Mouse (Mus musculus): Measurements from ENCODE around the gene Rnf126. TPM values are rescaled to one million over a fixed set of nuclear protein-coding genes. Genes with fewer than 3 reads are reported as not detected.

Rnf126 gene
- polyA plus RNA-seq, 1 experiment from 2014 or later: 119 TPM

DNA sequence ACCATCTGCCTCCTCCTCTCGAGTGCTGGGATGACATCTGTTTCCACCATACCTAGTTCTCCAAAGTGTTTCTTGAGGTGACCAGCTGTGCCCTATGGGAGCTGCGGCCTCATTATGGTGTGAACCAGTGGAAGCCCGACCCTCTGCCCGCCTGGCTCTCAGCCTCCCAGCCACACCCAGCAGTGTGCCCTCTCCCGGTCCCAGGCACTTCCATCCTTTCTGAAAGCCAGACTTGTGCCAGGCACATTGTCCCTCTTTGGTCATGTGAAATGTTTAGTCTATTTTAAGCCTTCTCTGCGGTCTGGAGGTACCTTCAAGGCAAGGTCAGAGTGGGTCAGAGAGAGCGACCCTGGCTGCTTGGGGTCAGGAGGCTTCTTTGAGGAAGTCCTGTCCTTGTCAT is 43.1 kb downstream of the Rnf126 start:
- Histone ChIP-seq H3K9me3 (ENCODE audit: control insufficient read depth, low read length) (no peaks in the 10 kb centered on the region), H3K4me2 (no peak overlapping the region), H3K36me3 (ENCODE audit: control insufficient read depth, insufficient read depth, low read length) (no peaks in the 10 kb centered on the region), H3K27ac (ENCODE audit: low read depth, low read length) (no peak overlapping the region), H3K9ac (ENCODE audit: low read depth, low read length) (no peak overlapping the region), H3K4me1 (replicated peaks; ENCODE audit: control insufficient read depth, insufficient read depth, low read length) (no peaks in the 10 kb centered on the region), H3K4me3 (ENCODE audit: low read depth, low read length) (no peak overlapping the region), H3K27me3 (replicated peaks; ENCODE audit: control insufficient read depth, insufficient read depth, low read length) (peaks cover 11% of the 10 kb centered on the region; the same call in 1 of the 2 replicates)
- no peak for DNase-seq (ENCODE audit: low spot score)
- WGBS: 75% methylated on average over 7 of the region's 7 CpGs
- no peak for ATAC-seq (replicated peaks; ENCODE audit: low FRiP score)

- DNase-seq (ENCODE audit: low spot score): no peak
- peaks cover 18% of the 10 kb centered on the region for H3K27me3 ChIP-seq (replicated peaks; ENCODE audit: control insufficient read depth, insufficient read depth, low read length)
- H3K4me2 ChIP-seq: no peak overlapping the region
Observed at GRCm38 (mm10) chr10:79723047-79723446, 43.7 kb downstream of the Rnf126 start.

GRCm38 (mm10) chr10:79721089-79721488 is 45.7 kb downstream of the Rnf126 start:
- peaks cover 37% of the 10 kb centered on the region for H3K27me3 ChIP-seq (replicated peaks; ENCODE audit: control insufficient read depth, insufficient read depth, low read length)

More at GRCm38 (mm10) chr10:79723047-79723446, 43.7 kb downstream of the Rnf126 start:
- H3K9ac ChIP-seq (ENCODE audit: low read depth, low read length): no peak overlapping the region
- no peaks in the 10 kb centered on the region for H3K9me3 ChIP-seq (ENCODE audit: control insufficient read depth, low read length)
- WGBS: 69% methylated on average over 6 of the region's 6 CpGs
- no peak for ATAC-seq (replicated peaks; ENCODE audit: low FRiP score)
- no peak overlapping the region for H3K27ac ChIP-seq (ENCODE audit: low read depth, low read length)
- no peak overlapping the region for H3K4me3 ChIP-seq (ENCODE audit: low read depth, low read length)
- no peaks in the 10 kb centered on the region for H3K4me1 ChIP-seq (replicated peaks; ENCODE audit: control insufficient read depth, insufficient read depth, low read length)
- no peaks in the 10 kb centered on the region for H3K36me3 ChIP-seq (ENCODE audit: control insufficient read depth, insufficient read depth, low read length)

DNA sequence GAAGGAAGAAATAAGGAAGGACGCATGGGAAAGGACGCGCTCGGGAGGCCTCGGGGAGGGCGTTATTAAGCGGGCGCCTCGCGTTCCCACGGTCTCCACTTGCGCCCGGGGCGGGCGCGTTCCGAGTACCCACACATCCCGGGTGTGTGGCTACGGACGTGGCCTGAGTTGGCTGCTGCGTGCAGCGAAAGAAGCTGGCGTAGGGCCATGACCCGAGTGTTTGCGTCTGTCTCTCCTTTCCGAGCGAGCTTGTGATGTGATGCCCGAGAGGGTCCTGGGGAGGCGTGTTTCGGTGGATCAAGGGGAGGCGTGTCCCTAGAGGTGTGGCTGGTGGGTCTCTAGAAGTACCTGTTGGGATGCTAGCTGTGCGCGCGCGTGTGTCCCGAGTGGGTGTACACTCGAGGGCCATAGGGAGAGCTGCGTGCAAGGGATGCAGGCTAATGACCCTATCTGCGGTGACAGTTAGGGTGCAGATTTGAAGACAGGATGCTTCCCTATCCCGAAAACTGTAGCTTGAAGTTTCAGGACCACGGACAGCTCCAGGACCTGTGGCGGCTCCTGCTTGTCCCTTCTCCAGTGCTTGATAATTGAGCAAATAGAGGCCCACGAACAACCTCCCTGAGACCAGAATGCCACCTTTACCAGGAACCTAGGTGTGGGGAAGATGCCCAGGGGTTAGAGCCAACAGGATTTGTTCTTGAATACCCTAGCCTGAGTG is 49.0 kb downstream of the Rnf126 start:
- Histone ChIP-seq H3K9ac (ENCODE audit: low read depth, low read length) (no peak overlapping the region), H3K4me1 (replicated peaks; ENCODE audit: control insufficient read depth, insufficient read depth, low read length) (peaks cover 7% of the 10 kb centered on the region), H3K36me3 (ENCODE audit: control insufficient read depth, insufficient read depth, low read length) (no peaks in the 10 kb centered on the region), H3K4me3 (ENCODE audit: low read depth, low read length) (0 out of 2 replicates have a peak overlapping the region, but pooled peaks have one; percentile 67), H3K27ac (ENCODE audit: low read depth, low read length) (no peak overlapping the region), H3K27me3 (replicated peaks; ENCODE audit: control insufficient read depth, insufficient read depth, low read length) (peaks cover 54% of the 10 kb centered on the region), H3K9me3 (ENCODE audit: control insufficient read depth, low read length) (no peaks in the 10 kb centered on the region), H3K4me2 (peak overlapping the region; percentile 91)
- DNase-seq (ENCODE audit: low spot score) (peak; percentile 78), ATAC-seq (replicated peaks; ENCODE audit: low FRiP score) (no peak; the same call in 1 of the 2 replicates)
- 7% methylated on average over 43 of the region's 43 CpGs for WGBS

More at GRCm38 (mm10) chr10:79721089-79721488, 45.7 kb downstream of the Rnf126 start:
- peaks cover 4% of the 10 kb centered on the region; the same call in 1 of the 2 replicates for H3K4me1 ChIP-seq (replicated peaks; ENCODE audit: control insufficient read depth, insufficient read depth, low read length)
- 65% methylated on average over 5 of the region's 5 CpGs for WGBS
- no peak overlapping the region for H3K9ac ChIP-seq (ENCODE audit: low read depth, low read length)
- no peak overlapping the region for H3K27ac ChIP-seq (ENCODE audit: low read depth, low read length)
- no peaks in the 10 kb centered on the region for H3K9me3 ChIP-seq (ENCODE audit: control insufficient read depth, low read length)
- H3K4me3 ChIP-seq (ENCODE audit: low read depth, low read length): no peak overlapping the region
- ATAC-seq (replicated peaks; ENCODE audit: low FRiP score) (no peak), DNase-seq (ENCODE audit: low spot score) (no peak)
- no peaks in the 10 kb centered on the region for H3K36me3 ChIP-seq (ENCODE audit: control insufficient read depth, insufficient read depth, low read length)
- no peak overlapping the region for H3K4me2 ChIP-seq

DNA sequence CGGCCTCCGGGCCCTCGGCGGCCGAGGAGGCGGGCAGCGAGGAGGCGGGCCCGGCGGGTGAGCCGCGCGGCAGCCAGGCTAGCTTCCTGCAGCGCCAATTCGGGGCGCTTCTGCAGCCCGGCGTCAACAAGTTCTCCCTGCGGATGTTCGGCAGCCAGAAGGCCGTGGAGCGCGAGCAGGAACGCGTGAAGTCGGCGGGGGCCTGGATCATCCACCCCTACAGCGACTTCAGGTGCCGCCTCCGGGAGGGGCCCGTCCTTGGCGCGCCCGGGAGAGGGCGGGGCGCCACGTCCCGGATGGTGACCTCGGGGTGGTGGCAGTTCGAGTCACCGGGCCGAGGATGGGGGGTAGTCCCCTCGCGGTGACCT is 49.8 kb downstream of the Rnf126 start:
- DNase-seq (ENCODE audit: low spot score) (no peak), ATAC-seq (replicated peaks; ENCODE audit: low FRiP score) (no peak)
- 0 out of 2 replicates have a peak, but pooled peaks cover 2% of the 10 kb centered on the region for H3K36me3 ChIP-seq (ENCODE audit: control insufficient read depth, insufficient read depth, low read length)
- peak overlapping the region; percentile 91 for H3K4me2 ChIP-seq
- peaks cover 14% of the 10 kb centered on the region for H3K4me1 ChIP-seq (replicated peaks; ENCODE audit: control insufficient read depth, insufficient read depth, low read length)
- 0 out of 2 replicates have a peak overlapping the region, but pooled peaks have one; percentile 25 for H3K9ac ChIP-seq (ENCODE audit: low read depth, low read length)
- H3K27me3 ChIP-seq (replicated peaks; ENCODE audit: control insufficient read depth, insufficient read depth, low read length): peaks cover 54% of the 10 kb centered on the region
- H3K9me3 ChIP-seq (ENCODE audit: control insufficient read depth, low read length): no peaks in the 10 kb centered on the region
- no peak overlapping the region for H3K27ac ChIP-seq (ENCODE audit: low read depth, low read length)
- WGBS: 1% methylated on average over 44 of the region's 44 CpGs
- peak overlapping the region; percentile 67 for H3K4me3 ChIP-seq (ENCODE audit: low read depth, low read length)

DNA sequence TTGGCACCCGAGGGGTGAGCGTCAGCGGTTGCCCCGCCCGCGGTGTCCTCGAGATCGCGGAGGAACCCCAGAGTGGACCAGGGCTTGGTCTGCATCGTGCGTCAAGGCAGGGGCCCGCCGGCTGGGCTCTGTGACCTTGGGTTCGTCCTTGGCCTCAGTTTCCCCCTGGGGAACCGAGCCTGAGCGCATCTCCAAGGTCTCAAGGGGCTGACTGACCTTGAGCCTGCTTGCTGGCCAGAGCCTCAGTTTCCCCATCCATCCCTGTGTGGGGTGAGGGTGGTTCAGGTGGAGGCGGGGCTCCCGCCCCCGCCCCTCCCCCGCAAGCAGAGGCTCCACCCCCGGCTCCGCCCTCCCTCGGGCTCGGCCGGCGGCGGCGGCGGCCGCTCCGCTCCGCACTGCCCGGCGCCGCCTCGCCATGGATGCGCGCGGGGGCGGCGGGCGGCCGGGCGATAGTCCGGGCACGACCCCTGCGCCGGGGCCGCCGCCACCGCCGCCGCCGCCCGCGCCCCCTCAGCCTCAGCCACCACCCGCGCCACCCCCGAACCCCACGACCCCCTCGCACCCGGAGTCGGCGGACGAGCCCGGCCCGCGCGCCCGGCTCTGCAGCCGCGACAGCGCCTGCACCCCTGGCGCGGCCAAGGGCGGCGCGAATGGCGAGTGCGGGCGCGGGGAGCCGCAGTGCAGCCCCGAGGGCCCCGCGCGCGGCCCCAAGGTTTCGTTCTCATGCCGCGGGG is 50.3 kb downstream of the Rnf126 start, which contains the start of gene Hcn2:
TSS of gene Hcn2 (plus strand) at position 381 of the 734 bp plus-strand sequence.
- 2% methylated on average over 64 of the region's 91 CpGs for WGBS
- Histone ChIP-seq H3K36me3 (ENCODE audit: control insufficient read depth, insufficient read depth, low read length) (peaks cover 7% of the 10 kb centered on the region; the same call in 1 of the 2 replicates), H3K9ac (ENCODE audit: low read depth, low read length) (0 out of 2 replicates have a peak within 1 kb of the TSS, but pooled peaks have one; percentile 25), H3K4me1 (replicated peaks; ENCODE audit: control insufficient read depth, insufficient read depth, low read length) (peaks cover 14% of the 10 kb centered on the region), H3K4me2 (peak within 1 kb of the TSS; percentile 91), H3K4me3 (ENCODE audit: low read depth, low read length) (peak within 1 kb of the TSS; percentile 67), H3K27me3 (replicated peaks; ENCODE audit: control insufficient read depth, insufficient read depth, low read length) (peaks cover 54% of the 10 kb centered on the region), H3K9me3 (ENCODE audit: control insufficient read depth, low read length) (no peaks in the 10 kb centered on the region), H3K27ac (ENCODE audit: low read depth, low read length) (no peak within 1 kb of the TSS)
- DNase-seq (ENCODE audit: low spot score) (no peak), ATAC-seq (replicated peaks; ENCODE audit: low FRiP score) (no peak; the same call in 1 of the 2 replicates)

DNA sequence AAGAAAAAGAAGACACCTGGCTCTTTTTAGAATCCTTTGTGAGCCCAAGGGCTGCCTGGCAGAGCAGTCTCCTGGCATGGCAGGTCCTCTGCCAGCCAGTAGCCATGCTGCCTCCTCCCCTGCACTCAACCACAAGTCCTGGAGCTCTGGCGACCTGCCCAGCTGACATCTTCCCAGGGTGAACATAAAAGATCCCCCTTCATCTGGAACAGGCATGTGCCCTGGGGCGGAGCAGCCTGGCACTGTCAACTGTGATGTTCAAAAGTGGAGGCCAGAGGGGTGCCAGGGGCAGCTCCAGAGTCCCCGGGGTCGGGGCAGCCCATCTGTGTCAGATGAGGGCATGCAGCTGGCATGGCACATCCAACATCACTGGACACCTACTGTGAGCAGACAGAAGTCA is 51.8 kb downstream of the Rnf126 start:
- no peak for DNase-seq (ENCODE audit: low spot score)
- Histone ChIP-seq H3K36me3 (ENCODE audit: control insufficient read depth, insufficient read depth, low read length) (peaks cover 21% of the 10 kb centered on the region), H3K9ac (ENCODE audit: low read depth, low read length) (no peak overlapping the region), H3K4me1 (replicated peaks; ENCODE audit: control insufficient read depth, insufficient read depth, low read length) (peaks cover 14% of the 10 kb centered on the region), H3K9me3 (ENCODE audit: control insufficient read depth, low read length) (no peaks in the 10 kb centered on the region), H3K4me3 (ENCODE audit: low read depth, low read length) (no peak overlapping the region), H3K27me3 (replicated peaks; ENCODE audit: control insufficient read depth, insufficient read depth, low read length) (peaks cover 50% of the 10 kb centered on the region), H3K27ac (ENCODE audit: low read depth, low read length) (no peak overlapping the region), H3K4me2 (no peak overlapping the region)
- WGBS: 61% methylated on average over 4 of the region's 4 CpGs
- ATAC-seq (replicated peaks; ENCODE audit: low FRiP score): no peak

GRCm38 (mm10) chr10:79713163-79713562 is 53.6 kb downstream of the Rnf126 start:
- peak overlapping the region; percentile 11; the same call in 1 of the 2 replicates for H3K9ac ChIP-seq (ENCODE audit: low read depth, low read length)
- DNase-seq (ENCODE audit: low spot score): no peak
- H3K9me3 ChIP-seq (ENCODE audit: control insufficient read depth, low read length): no peaks in the 10 kb centered on the region
- peaks cover 28% of the 10 kb centered on the region for H3K4me1 ChIP-seq (replicated peaks; ENCODE audit: control insufficient read depth, insufficient read depth, low read length)
- H3K27me3 ChIP-seq (replicated peaks; ENCODE audit: control insufficient read depth, insufficient read depth, low read length): peaks cover 37% of the 10 kb centered on the region
- H3K4me2 ChIP-seq: peak overlapping the region; percentile 32
- H3K27ac ChIP-seq (ENCODE audit: low read depth, low read length): peak overlapping the region; percentile 60
- no peak for ATAC-seq (replicated peaks; ENCODE audit: low FRiP score)
- 42% methylated on average over 1 of the region's 1 CpGs for WGBS
- no peak overlapping the region for H3K4me3 ChIP-seq (ENCODE audit: low read depth, low read length)
- peaks cover 34% of the 10 kb centered on the region for H3K36me3 ChIP-seq (ENCODE audit: control insufficient read depth, insufficient read depth, low read length)

Measured in liver, embryonic 11.5 days (tissue).